Mouse (Mus musculus) spleen, adult 2 months (tissue): ENCODE results near the gene Asap2.

Experiments
- CTCF ChIP-seq: fragments of 200-500 bp; IDR thresholded peaks from 2 replicates; pipeline ENCODE4 v1.5.1; 2011; ENCODE audit warnings: mild to moderate bottlenecking, inconsistent platforms; ENCODE audit not compliant: insufficient read depth, insufficient read length, insufficient replicate concordance; ENCODE audit errors: extremely low read depth
- POLR2A ChIP-seq: fragments of 200-500 bp; IDR thresholded peaks from 2 replicates; pipeline ENCODE4 v1.6.1; 2011; ENCODE audit warnings: low read depth, low read length, inconsistent platforms

DNA sequence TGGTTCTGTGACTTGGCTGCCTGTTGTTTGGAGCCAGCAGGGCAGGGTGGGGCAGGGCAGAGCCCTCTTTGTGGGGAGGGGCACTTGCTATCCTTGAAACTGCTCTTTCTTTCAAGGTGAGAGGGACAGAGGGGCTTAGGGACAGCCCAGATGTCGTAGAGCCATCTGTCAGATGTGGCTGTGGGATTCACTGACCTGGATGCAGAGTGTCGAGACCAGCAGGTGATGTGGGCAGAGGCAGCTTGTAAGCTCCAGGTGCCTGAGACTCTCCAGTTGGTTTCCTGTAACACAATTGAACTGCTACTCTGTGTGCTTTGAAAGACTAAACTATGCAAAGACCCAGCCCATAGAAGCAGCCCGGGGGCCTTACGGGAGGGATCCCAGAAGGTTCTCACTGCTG lies 177.5 kb downstream of the Asap2 start:
- TF ChIP-seq POLR2A (no peak), CTCF (no peak)
